Mouse (Mus musculus): ENCODE data around the gene Zfp444.

DNA sequence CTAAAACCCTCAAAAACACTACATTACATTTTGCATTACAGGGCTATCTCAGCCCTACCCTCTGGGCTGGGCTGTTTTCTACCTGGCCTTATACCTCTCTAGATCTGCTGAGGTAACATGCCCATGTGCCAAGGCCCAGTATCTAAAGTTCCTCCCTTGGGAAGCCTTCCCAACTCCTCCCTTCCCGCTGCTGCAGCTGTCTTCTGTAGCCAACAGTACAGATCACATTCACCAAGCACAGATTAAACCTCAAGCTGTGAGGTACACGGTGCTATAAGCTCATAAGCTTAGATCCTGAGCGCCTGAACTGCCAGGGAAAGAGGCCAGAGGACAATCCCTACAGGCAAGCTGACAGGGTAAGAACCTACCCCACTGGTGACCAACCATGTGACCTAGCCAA, 20.0 kb upstream of the Zfp444 start:
- TF ChIP-seq CTCF (IDR thresholded peaks at IDR 0.05; ENCODE audit: control insufficient read depth, insufficient read depth, insufficient read length) (no peak), MYOD1 (IDR thresholded peaks at IDR 0.05; ENCODE audit: control insufficient read depth, insufficient read length, low read depth) (no peak)
